Mouse (Mus musculus): ENCODE results near the gene Ceacam11. TPM values are rescaled to one million over a fixed set of nuclear protein-coding genes. Genes with fewer than 3 reads are reported as not detected.
"Not testable (repeated sequence)": the region's sequence is repeated elsewhere in the genome, so short reads cannot be mapped to it uniquely, and the experiment has no call there.

The Ceacam11 gene
- polyA plus RNA-seq (2014; fragmentation: Nextera tagmentation; extraction: Ambion mirVana): not detected in 2 replicates

- Histone ChIP-seq H3K9me3 (ENCODE audit: control insufficient read depth, low read length) (peaks cover 12% of the 10 kb centered on the region; the same call in 1 of the 2 replicates), H3K4me2 (ENCODE audit: low read depth, severe bottlenecking) (no peak within 1 kb of the TSS), H3K36me3 (ENCODE audit: control insufficient read depth, insufficient read depth, low read length) (no peaks in the 10 kb centered on the region), H3K4me3 (ENCODE audit: low read depth, low read length) (no peak within 1 kb of the TSS), H3K9ac (ENCODE audit: low read length) (no peak within 1 kb of the TSS), H3K27me3 (ENCODE audit: control insufficient read depth, insufficient read depth, low read length) (no peaks in the 10 kb centered on the region), H3K4me1 (ENCODE audit: control insufficient read depth, insufficient read depth, low read length) (no peaks in the 10 kb centered on the region), H3K27ac (replicated peaks; ENCODE audit: low read depth, low read length) (no peak within 1 kb of the TSS)
- ATAC-seq (ENCODE audit: insufficient number of reproducible peaks, low FRiP score, low TSS enrichment, low read depth): no peak
- WGBS: 83% methylated on average over 4 of the region's 4 CpGs
- no peak for DNase-seq (ENCODE audit: low spot score)
Observed at GRCm38 (mm10) chr7:17971824-17972223, at the start of gene Ceacam11. TSS of gene Ceacam11 (plus strand) at chr7:17972124.

DNA sequence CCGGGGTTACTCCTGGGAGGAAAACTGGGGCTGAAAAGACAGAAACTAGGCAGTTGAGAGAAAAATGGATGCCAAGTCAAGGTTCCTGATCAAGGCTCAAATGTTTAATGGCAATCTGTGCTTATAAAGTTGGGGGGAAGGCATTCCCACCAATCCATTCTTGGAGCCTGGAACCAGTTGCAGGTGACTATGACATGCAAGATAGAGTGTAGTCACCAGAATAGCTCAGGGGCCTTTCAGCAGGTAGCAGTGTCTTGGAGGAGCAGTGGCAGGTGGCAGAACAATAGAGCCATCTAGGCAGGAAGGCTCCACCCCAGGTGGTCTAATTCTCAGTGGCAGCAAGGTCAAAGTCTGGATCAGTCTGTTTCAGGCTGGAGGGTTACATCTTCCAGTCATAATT, 29.2 kb downstream of the Ceacam11 start:
- not testable (repeated sequence) for H3K4me1 ChIP-seq (ENCODE audit: control insufficient read depth, insufficient read depth, low read length); H3K9me3 ChIP-seq (ENCODE audit: control insufficient read depth, low read length); H3K9ac ChIP-seq (ENCODE audit: low read length); H3K27ac ChIP-seq (replicated peaks; ENCODE audit: low read depth, low read length); DNase-seq (ENCODE audit: low spot score); ATAC-seq (ENCODE audit: insufficient number of reproducible peaks, low FRiP score, low TSS enrichment, low read depth); H3K27me3 ChIP-seq (ENCODE audit: control insufficient read depth, insufficient read depth, low read length); H3K4me2 ChIP-seq (ENCODE audit: low read depth, severe bottlenecking); H3K4me3 ChIP-seq (ENCODE audit: low read depth, low read length); H3K36me3 ChIP-seq (ENCODE audit: control insufficient read depth, insufficient read depth, low read length)
- WGBS: 91% methylated on average over 1 of the region's 1 CpGs

GRCm38 (mm10) chr7:18009589-18009988, 37.7 kb downstream of the Ceacam11 start, which contains the start of gene Ceacam13:
TSS of gene Ceacam13 (plus strand) at chr7:18009889.
- no peak for DNase-seq (ENCODE audit: low spot score)
- H3K27me3 ChIP-seq (ENCODE audit: control insufficient read depth, insufficient read depth, low read length): no peaks in the 10 kb centered on the region
- 83% methylated on average over 4 of the region's 4 CpGs for WGBS
- no peak within 1 kb of the TSS for H3K4me2 ChIP-seq (ENCODE audit: low read depth, severe bottlenecking)
- no peaks in the 10 kb centered on the region for H3K36me3 ChIP-seq (ENCODE audit: control insufficient read depth, insufficient read depth, low read length)
- peaks cover 7% of the 10 kb centered on the region; the same call in 1 of the 2 replicates for H3K9me3 ChIP-seq (ENCODE audit: control insufficient read depth, low read length)
- no peak within 1 kb of the TSS for H3K27ac ChIP-seq (replicated peaks; ENCODE audit: low read depth, low read length)
- H3K4me1 ChIP-seq (ENCODE audit: control insufficient read depth, insufficient read depth, low read length): no peaks in the 10 kb centered on the region
- no peak within 1 kb of the TSS for H3K4me3 ChIP-seq (ENCODE audit: low read depth, low read length)
- no peak within 1 kb of the TSS for H3K9ac ChIP-seq (ENCODE audit: low read length)
- ATAC-seq (ENCODE audit: insufficient number of reproducible peaks, low FRiP score, low TSS enrichment, low read depth): no peak

Small RNA genes within 50 kb of the gene (microRNA-seq; reads per million reads assigned to microRNA genes)
- gene Gm22414: not detected

Other genes starting within 250 kb of the Ceacam11 start
- gene Ceacam14, start 159.5 kb upstream of the Ceacam11 start, polyA plus RNA-seq (2014; fragmentation: Nextera tagmentation; extraction: Ambion mirVana): not detected in 2 replicates
- not detected in 2 replicates for gene Gm5155, start 100.4 kb upstream of the Ceacam11 start, polyA plus RNA-seq (2014; fragmentation: Nextera tagmentation; extraction: Ambion mirVana)
- not detected in 2 replicates for gene Ceacam13, start 37.8 kb downstream of the Ceacam11 start, polyA plus RNA-seq (2014; fragmentation: Nextera tagmentation; extraction: Ambion mirVana)
- not detected in 2 replicates for gene Ceacam12, start 93.8 kb downstream of the Ceacam11 start, polyA plus RNA-seq (2014; fragmentation: Nextera tagmentation; extraction: Ambion mirVana)
- gene Igfl3, start 204.4 kb downstream of the Ceacam11 start, polyA plus RNA-seq (2014; fragmentation: Nextera tagmentation; extraction: Ambion mirVana): not detected in 2 replicates

Data from limb, embryonic 11.5 days (tissue).